Mouse (Mus musculus): ENCODE results near the gene Ear2.
"Not testable (repeated sequence)": the region's sequence is repeated elsewhere in the genome, so short reads cannot be mapped to it uniquely, and the experiment has no call there.

Gene Ear2

GRCm38 (mm10) chr14:44102354-44102753 is at the start of gene Ear2:
TSS of gene Ear2 (plus strand) at chr14:44102654.
- DNase-seq: not testable (repeated sequence)

- peak; percentile 20 for DNase-seq
Observed at GRCm38 (mm10) chr14:44067879-44068278, 34.6 kb upstream of the Ear2 start.

GRCm38 (mm10) chr14:44070595-44070994 is 31.9 kb upstream of the Ear2 start:
- not testable (repeated sequence) for DNase-seq

- DNase-seq: peak; percentile 56
Observed at GRCm38 (mm10) chr14:44077785-44078341, 24.6 kb upstream of the Ear2 start.

GRCm38 (mm10) chr14:44086588-44086987 is 15.9 kb upstream of the Ear2 start:
- DNase-seq: not testable (repeated sequence)

GRCm38 (mm10) chr14:44087535-44087934 is 14.9 kb upstream of the Ear2 start:
- DNase-seq: not testable (repeated sequence)

- not testable (repeated sequence) for DNase-seq
Observed at GRCm38 (mm10) chr14:44091524-44091923, 10.9 kb upstream of the Ear2 start.

GRCm38 (mm10) chr14:44094445-44094844 is 8.0 kb upstream of the Ear2 start:
- not testable (repeated sequence) for DNase-seq

GRCm38 (mm10) chr14:44100030-44100429 is 2.4 kb upstream of the Ear2 start:
- not testable (repeated sequence) for DNase-seq

- no peak for DNase-seq
Observed at GRCm38 (mm10) chr14:44110981-44111380, 8.5 kb downstream of the Ear2 start.

GRCm38 (mm10) chr14:44123551-44123950 is 21.1 kb downstream of the Ear2 start, which contains the start of gene Gm3327:
TSS of gene Gm3327 (plus strand) at chr14:44123851.
- not testable (repeated sequence) for DNase-seq
